Mouse (Mus musculus): ENCODE data around the gene Tox3. TPM values are rescaled to one million over a fixed set of nuclear protein-coding genes. Genes with fewer than 3 reads are reported as not detected.

Gene Tox3
- polyA plus RNA-seq, 1 experiment: not detected

- TF ChIP-seq USF1 (IDR thresholded peaks at IDR 0.05; ENCODE audit: low read depth): no peak
- TF ChIP-seq CTCF (IDR thresholded peaks at IDR 0.05; ENCODE audit: control insufficient read depth, insufficient read depth, insufficient read length): no peak
- TF ChIP-seq MAX (IDR thresholded peaks at IDR 0.05): no peak
- TF ChIP-seq CEBPB (IDR thresholded peaks at IDR 0.05; ENCODE audit: low read depth): no peak
- TF ChIP-seq MYOD1 (IDR thresholded peaks at IDR 0.05; ENCODE audit: control insufficient read depth, insufficient read length, low read depth): no peak
- TF ChIP-seq MYOG (IDR thresholded peaks at IDR 0.05; ENCODE audit: control insufficient read depth, extremely low read depth, insufficient read length): no peak
- no peak for TF ChIP-seq FOSL1 (IDR thresholded peaks at IDR 0.05; ENCODE audit: insufficient read depth, low read length, poor library complexity, severe bottlenecking)
- Histone ChIP-seq H3K79me2 (ENCODE audit: control insufficient read depth, insufficient read depth) (no peaks in the 10 kb centered on the region), H3K79me3 (ENCODE audit: low read depth) (no peaks in the 10 kb centered on the region), H3ac (ENCODE audit: control insufficient read depth, insufficient read length, low read depth) (no peak overlapping the region), H3K36me3 (ENCODE audit: control insufficient read depth, insufficient read depth) (no peaks in the 10 kb centered on the region), H3K27me3 (ENCODE audit: control insufficient read depth, insufficient read depth, insufficient read length) (no peaks in the 10 kb centered on the region), H3K4me3 (ENCODE audit: insufficient read depth, poor library complexity, severe bottlenecking) (no peak overlapping the region)
Observed at GRCm38 (mm10) chr8:90301543-90301942, 46.6 kb downstream of the Tox3 start.

GRCm38 (mm10) chr8:90300973-90301372 is 47.2 kb downstream of the Tox3 start:
- Histone ChIP-seq H3K27me3 (ENCODE audit: control insufficient read depth, insufficient read depth, insufficient read length) (no peaks in the 10 kb centered on the region), H3K79me2 (ENCODE audit: control insufficient read depth, insufficient read depth) (no peaks in the 10 kb centered on the region), H3K79me3 (ENCODE audit: low read depth) (no peaks in the 10 kb centered on the region), H3K36me3 (ENCODE audit: control insufficient read depth, insufficient read depth) (no peaks in the 10 kb centered on the region), H3ac (ENCODE audit: control insufficient read depth, insufficient read length, low read depth) (no peak overlapping the region), H3K4me3 (ENCODE audit: insufficient read depth, poor library complexity, severe bottlenecking) (no peak overlapping the region)
- TF ChIP-seq FOSL1 (IDR thresholded peaks at IDR 0.05; ENCODE audit: insufficient read depth, low read length, poor library complexity, severe bottlenecking) (no peak), USF1 (IDR thresholded peaks at IDR 0.05; ENCODE audit: low read depth) (no peak), CEBPB (IDR thresholded peaks at IDR 0.05; ENCODE audit: low read depth) (no peak), CTCF (IDR thresholded peaks at IDR 0.05; ENCODE audit: control insufficient read depth, insufficient read depth, insufficient read length) (no peak), MYOD1 (IDR thresholded peaks at IDR 0.05; ENCODE audit: control insufficient read depth, insufficient read length, low read depth) (no peak), MYOG (IDR thresholded peaks at IDR 0.05; ENCODE audit: control insufficient read depth, extremely low read depth, insufficient read length) (no peak), MAX (IDR thresholded peaks at IDR 0.05) (no peak)

GRCm38 (mm10) chr8:90294061-90294460 is 54.1 kb downstream of the Tox3 start:
- no peaks in the 10 kb centered on the region for H3K27me3 ChIP-seq (ENCODE audit: control insufficient read depth, insufficient read depth, insufficient read length)

GRCm38 (mm10) chr8:90290811-90291210 is 57.3 kb downstream of the Tox3 start:
- Histone ChIP-seq H3ac (ENCODE audit: control insufficient read depth, insufficient read length, low read depth) (no peak overlapping the region), H3K79me3 (ENCODE audit: low read depth) (no peaks in the 10 kb centered on the region), H3K36me3 (ENCODE audit: control insufficient read depth, insufficient read depth) (no peaks in the 10 kb centered on the region), H3K27me3 (ENCODE audit: control insufficient read depth, insufficient read depth, insufficient read length) (no peaks in the 10 kb centered on the region), H3K79me2 (ENCODE audit: control insufficient read depth, insufficient read depth) (no peaks in the 10 kb centered on the region), H3K4me3 (ENCODE audit: insufficient read depth, poor library complexity, severe bottlenecking) (no peak overlapping the region)
- TF ChIP-seq MAX (IDR thresholded peaks at IDR 0.05): no peak
- no peak for TF ChIP-seq MYOG (IDR thresholded peaks at IDR 0.05; ENCODE audit: control insufficient read depth, extremely low read depth, insufficient read length)
- no peak for TF ChIP-seq MYOD1 (IDR thresholded peaks at IDR 0.05; ENCODE audit: control insufficient read depth, insufficient read length, low read depth)
- TF ChIP-seq CEBPB (IDR thresholded peaks at IDR 0.05; ENCODE audit: low read depth): no peak
- TF ChIP-seq FOSL1 (IDR thresholded peaks at IDR 0.05; ENCODE audit: insufficient read depth, low read length, poor library complexity, severe bottlenecking): no peak
- no peak for TF ChIP-seq CTCF (IDR thresholded peaks at IDR 0.05; ENCODE audit: control insufficient read depth, insufficient read depth, insufficient read length)
- no peak for TF ChIP-seq USF1 (IDR thresholded peaks at IDR 0.05; ENCODE audit: low read depth)

More at GRCm38 (mm10) chr8:90294061-90294460, 54.1 kb downstream of the Tox3 start:
- no peaks in the 10 kb centered on the region for H3K79me2 ChIP-seq (ENCODE audit: control insufficient read depth, insufficient read depth)
- no peaks in the 10 kb centered on the region for H3K79me3 ChIP-seq (ENCODE audit: low read depth)
- no peak overlapping the region for H3ac ChIP-seq (ENCODE audit: control insufficient read depth, insufficient read length, low read depth)
- no peaks in the 10 kb centered on the region for H3K36me3 ChIP-seq (ENCODE audit: control insufficient read depth, insufficient read depth)
- no peak overlapping the region for H3K4me3 ChIP-seq (ENCODE audit: insufficient read depth, poor library complexity, severe bottlenecking)
- no peak for TF ChIP-seq MAX (IDR thresholded peaks at IDR 0.05)
- TF ChIP-seq USF1 (IDR thresholded peaks at IDR 0.05; ENCODE audit: low read depth): no peak
- no peak for TF ChIP-seq CEBPB (IDR thresholded peaks at IDR 0.05; ENCODE audit: low read depth)
- TF ChIP-seq FOSL1 (IDR thresholded peaks at IDR 0.05; ENCODE audit: insufficient read depth, low read length, poor library complexity, severe bottlenecking): no peak
- no peak for TF ChIP-seq MYOG (IDR thresholded peaks at IDR 0.05; ENCODE audit: control insufficient read depth, extremely low read depth, insufficient read length)
- no peak for TF ChIP-seq CTCF (IDR thresholded peaks at IDR 0.05; ENCODE audit: control insufficient read depth, insufficient read depth, insufficient read length)
- no peak for TF ChIP-seq MYOD1 (IDR thresholded peaks at IDR 0.05; ENCODE audit: control insufficient read depth, insufficient read length, low read depth)

- H3K4me3 ChIP-seq (ENCODE audit: insufficient read depth, poor library complexity, severe bottlenecking): no peak overlapping the region
- H3K27me3 ChIP-seq (ENCODE audit: control insufficient read depth, insufficient read depth, insufficient read length): no peaks in the 10 kb centered on the region
- no peaks in the 10 kb centered on the region for H3K79me3 ChIP-seq (ENCODE audit: low read depth)
- no peak overlapping the region for H3ac ChIP-seq (ENCODE audit: control insufficient read depth, insufficient read length, low read depth)
- TF ChIP-seq USF1 (IDR thresholded peaks at IDR 0.05; ENCODE audit: low read depth) (no peak), CTCF (IDR thresholded peaks at IDR 0.05; ENCODE audit: control insufficient read depth, insufficient read depth, insufficient read length) (no peak), MYOD1 (IDR thresholded peaks at IDR 0.05; ENCODE audit: control insufficient read depth, insufficient read length, low read depth) (no peak), CEBPB (IDR thresholded peaks at IDR 0.05; ENCODE audit: low read depth) (no peak), FOSL1 (IDR thresholded peaks at IDR 0.05; ENCODE audit: insufficient read depth, low read length, poor library complexity, severe bottlenecking) (no peak), MAX (IDR thresholded peaks at IDR 0.05) (no peak), MYOG (IDR thresholded peaks at IDR 0.05; ENCODE audit: control insufficient read depth, extremely low read depth, insufficient read length) (no peak)
- H3K36me3 ChIP-seq (ENCODE audit: control insufficient read depth, insufficient read depth): no peaks in the 10 kb centered on the region
- no peaks in the 10 kb centered on the region for H3K79me2 ChIP-seq (ENCODE audit: control insufficient read depth, insufficient read depth)
Observed at GRCm38 (mm10) chr8:90276722-90277121, 71.4 kb downstream of the Tox3 start.

- Histone ChIP-seq H3K79me2 (ENCODE audit: control insufficient read depth, insufficient read depth) (no peaks in the 10 kb centered on the region), H3K4me3 (ENCODE audit: insufficient read depth, poor library complexity, severe bottlenecking) (no peak overlapping the region), H3K27me3 (ENCODE audit: control insufficient read depth, insufficient read depth, insufficient read length) (no peaks in the 10 kb centered on the region), H3K79me3 (ENCODE audit: low read depth) (no peaks in the 10 kb centered on the region), H3K36me3 (ENCODE audit: control insufficient read depth, insufficient read depth) (no peaks in the 10 kb centered on the region), H3ac (ENCODE audit: control insufficient read depth, insufficient read length, low read depth) (no peak overlapping the region)
- TF ChIP-seq FOSL1 (IDR thresholded peaks at IDR 0.05; ENCODE audit: insufficient read depth, low read length, poor library complexity, severe bottlenecking) (no peak), MAX (IDR thresholded peaks at IDR 0.05) (no peak)
Observed at GRCm38 (mm10) chr8:90273182-90273581, 75.0 kb downstream of the Tox3 start.
